Mouse (Mus musculus) urinary bladder, adult 2 months (tissue): ENCODE results near the gene Cgas. TPM values are rescaled to one million over a fixed set of nuclear protein-coding genes. Genes with fewer than 3 reads are reported as not detected.

Source experiments
- polyA plus RNA-seq: library from polyadenylated mRNA; depleted of rRNA; stranded (reverse); fragments of >200 nt; gene quantifications from 2 replicates; pipeline ENCODE4 v1.2.3, GENCODE M21; 2012; rRNA removed

The Cgas gene
- polyA plus RNA-seq, 1 experiment: 1.7 TPM

Other genes starting within 250 kb of the Cgas start
- gene Gsta1, start 212.6 kb downstream of the Cgas start, polyA plus RNA-seq: 6.8 and 7.6 TPM in 2 replicates
- 4.0 and 4.5 TPM in 2 replicates for gene Gm3776, start 186.1 kb downstream of the Cgas start, polyA plus RNA-seq
- gene Gm10639, start 153.3 kb downstream of the Cgas start, polyA plus RNA-seq: 0.28 and 0.44 TPM in 2 replicates
- not detected in 2 replicates for gene Omt2a, start 128.4 kb downstream of the Cgas start, polyA plus RNA-seq
- not detected in 2 replicates for gene Omt2b, start 115.6 kb downstream of the Cgas start, polyA plus RNA-seq
- gene Gsta2, start 87.4 kb downstream of the Cgas start, polyA plus RNA-seq: 27.0 and 28.7 TPM in 2 replicates
- gene Dppa5a, start 75.1 kb downstream of the Cgas start, polyA plus RNA-seq: 8.1 and 9.0 TPM in 2 replicates
- gene Ooep, start 64.5 kb downstream of the Cgas start, polyA plus RNA-seq: 13.0 and 14.9 TPM in 2 replicates
- 0.63 and 0.77 TPM in 2 replicates for gene Ddx43, start 47.5 kb downstream of the Cgas start, polyA plus RNA-seq
- gene Mto1, start 5.0 kb upstream of the Cgas start, polyA plus RNA-seq: 17.4 and 18.6 TPM in 2 replicates
- 0.15 TPM in 1 of 2 replicates, not detected in the other for gene Gm17324, start 5.5 kb upstream of the Cgas start, polyA plus RNA-seq
- gene Eef1a1, start 45.9 kb upstream of the Cgas start, polyA plus RNA-seq: 7,337 and 9,833 TPM in 2 replicates
- 11.7 and 12.7 TPM in 2 replicates for gene Slc17a5, start 144.8 kb upstream of the Cgas start, polyA plus RNA-seq
- 3.6 and 4.0 TPM in 2 replicates for gene Cd109, start 172.3 kb upstream of the Cgas start, polyA plus RNA-seq